Mouse (Mus musculus) thymus, adult 2 months (tissue): ENCODE measurements around the gene Atg7.

ENCODE experiments used
- CTCF ChIP-seq: fragments of 200-500 bp; IDR thresholded peaks from 2 replicates; pipeline ENCODE4 v1.5.1; 2012; ENCODE audit warnings: mild to moderate bottlenecking, control low read depth, low read length, moderate library complexity, borderline replicate concordance; ENCODE audit not compliant: control insufficient read depth, poor library complexity, insufficient read depth; ENCODE audit errors: extremely low read depth
- POLR2A ChIP-seq: fragments of 200-500 bp; IDR thresholded peaks from 2 replicates; pipeline ENCODE4 v1.6.1; 2012; ENCODE audit warnings: mild to moderate bottlenecking, low read length, control low read depth, moderate library complexity; ENCODE audit not compliant: control insufficient read depth, poor library complexity, insufficient read depth; ENCODE audit errors: extremely low read depth

GRCm38 (mm10) chr6:114782486-114782885 lies 139.6 kb downstream of the Atg7 start:
- TF ChIP-seq POLR2A (no peak), CTCF (no peak)
